Mouse (Mus musculus) urinary bladder, postnatal 25 days (tissue): ENCODE measurements around the gene Ephb4.

Experiments
- DNase-seq: peaks from one replicate; pipeline ENCODE4 v3.0.0; 2022; ENCODE audit warnings: low spot score

Gene Ephb4

DNA sequence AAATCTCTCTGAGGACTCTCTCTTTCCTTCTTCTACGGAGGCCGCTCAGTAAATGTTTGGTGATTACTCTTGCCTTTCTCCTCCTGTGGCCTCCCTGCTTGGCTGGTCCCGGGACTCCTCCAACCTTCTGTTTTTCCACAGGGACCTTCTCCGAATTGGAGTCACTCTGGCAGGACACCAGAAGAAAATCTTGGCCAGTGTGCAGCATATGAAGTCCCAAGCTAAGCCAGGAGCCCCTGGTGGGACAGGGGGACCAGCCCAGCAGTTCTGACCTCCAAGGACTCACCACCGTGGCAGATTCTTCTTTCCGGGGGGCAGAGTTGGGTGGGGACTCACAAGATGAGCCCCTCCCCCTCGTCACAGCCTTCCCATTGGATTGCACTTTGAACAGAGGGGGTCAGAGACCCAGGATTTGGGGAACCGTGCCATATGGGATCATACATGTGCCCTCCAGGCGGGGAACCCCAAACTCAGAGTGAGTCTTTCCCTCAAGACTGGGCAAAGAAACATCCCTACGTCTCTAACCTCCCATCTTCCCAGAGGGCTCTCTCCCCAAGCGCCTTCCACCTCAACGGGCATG lies 23.6 kb downstream of the Ephb4 start:
- no peak for DNase-seq

DNA sequence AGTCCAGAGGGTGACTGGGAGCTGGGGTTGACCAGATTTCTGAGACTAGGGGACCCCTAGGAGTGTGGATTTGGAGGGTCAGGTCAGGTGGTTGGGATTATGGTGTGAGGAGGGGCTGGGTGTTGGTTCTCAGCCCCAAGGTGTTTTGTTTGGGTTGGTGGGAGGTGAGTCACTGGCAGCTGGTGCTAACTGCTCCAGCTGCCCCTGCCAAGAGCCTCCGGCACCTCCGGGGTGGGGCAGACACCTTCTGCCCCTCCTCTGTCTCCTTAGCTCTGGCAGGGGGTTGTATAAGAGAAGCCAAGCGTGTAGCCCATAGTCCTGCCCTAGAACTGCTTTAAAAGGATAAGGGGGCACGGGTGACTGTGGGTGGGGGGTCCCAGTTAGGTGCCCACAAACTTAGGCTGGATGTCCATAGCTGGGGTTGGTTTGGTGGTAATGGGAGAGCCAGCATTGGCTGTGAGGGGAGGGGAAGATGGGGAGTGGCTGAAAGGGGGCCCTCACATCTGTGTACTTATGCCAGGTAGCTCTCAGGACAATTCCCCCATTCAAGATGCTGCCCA lies 24.7 kb downstream of the Ephb4 start:
- DNase-seq, result no peak

DNA sequence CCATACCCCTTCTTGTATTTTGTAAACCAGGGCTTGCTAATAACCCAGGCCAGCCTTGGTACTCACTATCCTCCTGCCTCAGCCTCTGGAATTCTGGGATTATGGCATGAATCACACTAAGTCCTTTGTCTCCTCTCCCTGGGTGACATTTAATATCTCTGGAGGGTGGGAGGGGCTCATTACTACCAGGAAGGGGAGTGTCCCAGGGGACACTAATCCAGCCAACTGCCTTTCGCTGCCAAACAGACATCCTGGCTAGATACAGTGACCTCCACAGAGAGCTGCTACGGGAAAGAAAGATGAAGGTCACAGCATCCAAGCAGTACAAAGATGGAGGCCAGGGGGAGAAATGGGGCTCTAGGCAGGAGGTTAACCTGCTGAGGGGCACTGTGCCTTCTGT lies 25.7 kb downstream of the Ephb4 start:
- DNase-seq, result no peak

DNA sequence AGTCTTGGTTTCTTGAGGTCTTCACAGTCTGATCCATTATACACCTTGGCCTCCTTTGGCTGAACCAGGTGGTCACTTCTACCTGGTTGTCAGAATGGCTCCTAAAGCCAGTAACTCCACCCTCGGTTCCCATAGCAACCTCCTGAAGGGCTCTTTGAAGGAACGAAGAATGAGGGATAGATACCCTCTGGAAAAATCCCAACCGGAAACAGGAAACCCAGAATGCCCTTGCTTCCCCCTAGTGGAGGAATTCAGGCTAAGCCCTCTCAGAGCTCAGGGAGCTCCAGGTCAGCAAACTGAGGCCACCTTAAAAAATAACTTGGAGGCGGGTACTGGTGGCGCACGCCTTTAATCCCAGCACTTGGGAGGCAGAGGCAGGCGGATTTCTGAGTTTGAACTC lies 26.3 kb downstream of the Ephb4 start:
- no peak for DNase-seq

DNA sequence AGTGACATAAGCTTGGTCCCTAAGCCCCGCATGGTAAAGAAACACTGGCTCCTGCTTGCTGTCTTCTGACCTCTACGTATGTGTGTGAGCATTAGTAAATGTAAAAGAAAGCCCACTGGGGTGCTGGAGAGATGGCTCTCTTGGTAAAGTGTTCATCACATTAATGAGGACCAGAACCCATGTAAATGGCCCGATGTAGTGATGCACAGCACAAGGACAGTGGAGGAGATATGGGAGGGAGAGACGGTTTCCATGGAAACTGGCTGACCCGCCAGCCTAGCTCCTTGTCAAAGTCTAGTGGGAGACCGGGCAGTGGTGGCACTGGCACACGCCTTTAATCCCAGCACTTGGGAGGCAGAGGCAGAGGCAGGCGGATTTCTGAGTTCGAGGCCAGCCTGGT lies 26.8 kb downstream of the Ephb4 start:
- DNase-seq, result no peak

DNA sequence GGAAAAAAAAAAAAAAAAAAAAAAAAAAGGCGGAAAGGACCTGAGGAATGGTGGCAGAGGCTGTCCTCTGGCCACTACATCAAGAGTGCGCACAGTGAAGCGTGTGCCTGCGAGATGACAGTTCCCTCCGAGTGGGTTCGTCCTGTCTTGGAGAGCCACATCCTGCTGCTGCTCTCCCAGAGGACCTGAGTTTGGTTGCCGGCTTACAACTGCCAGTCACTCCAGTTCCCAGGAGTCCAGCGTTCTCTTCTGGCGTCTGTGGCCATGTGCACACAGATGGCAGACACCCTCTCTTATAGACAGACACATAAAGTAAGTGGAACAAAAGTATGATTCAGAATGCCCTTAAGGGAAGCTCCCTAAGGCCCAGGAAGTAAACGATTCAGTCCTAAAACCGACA lies 27.3 kb downstream of the Ephb4 start:
- DNase-seq, result no peak

DNA sequence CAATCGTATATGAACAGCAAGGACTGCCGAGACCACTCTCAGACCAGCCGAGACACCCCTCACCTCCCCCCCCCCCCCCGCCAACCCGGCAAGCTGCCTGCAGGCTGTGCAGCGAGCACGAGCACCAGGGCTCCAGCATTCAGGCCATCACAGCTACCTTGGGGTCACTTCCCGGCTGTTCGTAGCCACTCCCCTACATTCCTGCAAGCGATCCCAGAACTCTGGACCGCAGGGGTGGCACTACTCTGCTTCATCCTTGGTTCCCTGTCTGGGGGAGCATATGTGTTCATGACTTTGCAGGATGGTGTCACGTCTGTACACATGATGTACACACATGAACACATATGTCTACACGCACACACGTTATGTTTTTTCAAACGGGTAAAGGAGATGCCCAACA lies 27.7 kb downstream of the Ephb4 start:
- DNase-seq, result no peak

DNA sequence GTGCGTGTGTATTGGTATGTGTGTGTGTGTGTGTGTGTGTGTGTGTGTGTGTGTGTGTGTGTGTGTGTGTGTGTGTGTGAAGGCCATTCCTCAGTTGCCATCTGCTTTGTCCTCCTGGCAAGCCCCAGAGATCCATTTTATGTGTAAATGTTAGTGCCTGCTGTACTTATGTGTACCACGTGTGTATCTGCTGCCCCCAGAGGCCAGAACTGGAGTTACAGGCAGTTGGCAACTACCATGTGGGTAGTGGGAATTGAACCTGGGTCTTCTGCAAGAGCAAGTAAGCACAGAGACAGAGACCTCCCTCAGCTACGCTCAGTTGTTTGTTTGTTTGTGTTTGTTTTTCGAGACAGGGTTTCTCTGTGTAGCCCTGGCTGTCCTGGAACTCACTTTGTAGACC lies 31.2 kb downstream of the Ephb4 start:
- peak; percentile 47 for DNase-seq

DNA sequence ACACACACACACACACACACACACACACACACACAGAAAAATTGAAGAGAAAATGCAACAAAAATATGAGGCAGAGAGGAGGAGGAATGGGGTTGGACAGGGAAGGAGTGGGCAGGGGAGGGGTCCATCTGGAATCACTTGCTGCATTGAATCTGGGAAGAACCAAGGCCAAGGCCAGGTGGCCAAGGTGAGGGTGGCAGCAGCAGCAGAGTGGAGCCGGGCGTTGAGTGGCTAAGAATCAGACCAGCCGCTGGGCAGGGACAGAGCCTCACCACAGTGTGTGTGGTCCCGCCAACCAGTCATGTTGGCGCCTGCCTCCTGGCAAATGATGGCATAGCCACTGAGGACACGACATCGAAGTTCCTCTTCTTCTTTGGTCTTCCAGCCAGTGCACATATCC lies 33.5 kb downstream of the Ephb4 start:
- no peak for DNase-seq

DNA sequence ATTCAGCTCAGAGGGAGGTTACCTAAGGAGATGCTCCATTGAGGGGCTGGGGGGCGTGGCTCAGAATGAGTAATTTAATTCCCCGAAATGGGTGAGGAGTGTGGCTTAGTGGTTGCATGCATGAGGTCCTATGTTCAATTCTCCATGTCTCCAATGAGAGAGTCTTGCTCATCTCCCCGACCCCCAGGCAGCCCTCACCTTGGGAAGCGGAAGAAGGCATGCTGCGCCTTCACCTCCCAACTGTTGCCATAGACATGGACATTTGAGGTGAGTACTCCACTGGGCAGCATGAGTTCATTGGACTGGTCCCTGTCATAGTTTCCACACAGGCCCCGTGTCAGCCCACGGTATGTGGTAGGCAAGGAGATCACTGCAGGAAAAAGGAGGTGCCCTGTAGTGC lies 36.8 kb downstream of the Ephb4 start:
- DNase-seq, result no peak

DNA sequence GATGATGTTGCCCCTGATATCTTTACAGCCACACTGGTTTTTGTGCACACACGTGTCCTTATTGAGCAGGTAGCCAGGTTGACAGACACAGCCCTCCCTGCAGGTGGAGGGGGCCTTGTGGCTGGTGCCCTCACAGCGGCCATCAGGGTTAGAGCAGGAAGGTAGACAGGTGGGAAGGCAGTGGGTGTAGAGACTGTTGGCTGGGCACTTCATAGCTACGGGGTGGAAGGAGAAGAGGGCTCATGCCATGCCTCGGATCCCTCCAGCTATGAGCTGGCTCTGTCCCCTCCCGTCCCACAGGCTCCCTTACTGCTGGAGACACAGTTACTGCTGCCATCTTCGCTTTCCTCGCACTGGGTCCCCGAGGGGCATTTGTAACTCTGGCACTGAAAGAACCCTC lies 41.7 kb downstream of the Ephb4 start:
- no peak for DNase-seq

DNA sequence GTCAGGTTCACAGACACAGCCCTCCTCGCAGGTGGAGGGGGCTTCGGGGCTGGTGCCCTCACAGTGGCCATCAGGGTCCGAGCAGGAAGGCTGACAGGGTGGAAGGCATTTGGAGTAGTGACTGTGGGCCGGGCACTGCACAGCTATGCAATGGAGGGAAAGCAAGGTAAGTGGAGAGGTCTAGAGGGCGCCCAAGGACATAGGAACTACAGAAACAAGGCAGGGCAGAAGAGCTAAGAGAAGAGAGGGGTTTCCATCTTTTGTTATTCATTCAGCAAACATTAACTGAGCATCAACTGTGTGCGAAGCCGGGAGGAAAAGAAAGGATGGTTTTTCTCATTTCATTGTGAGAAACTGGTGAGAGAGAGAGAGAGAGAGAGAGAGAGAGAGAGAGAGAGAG lies 44.5 kb downstream of the Ephb4 start:
- no peak for DNase-seq

DNA sequence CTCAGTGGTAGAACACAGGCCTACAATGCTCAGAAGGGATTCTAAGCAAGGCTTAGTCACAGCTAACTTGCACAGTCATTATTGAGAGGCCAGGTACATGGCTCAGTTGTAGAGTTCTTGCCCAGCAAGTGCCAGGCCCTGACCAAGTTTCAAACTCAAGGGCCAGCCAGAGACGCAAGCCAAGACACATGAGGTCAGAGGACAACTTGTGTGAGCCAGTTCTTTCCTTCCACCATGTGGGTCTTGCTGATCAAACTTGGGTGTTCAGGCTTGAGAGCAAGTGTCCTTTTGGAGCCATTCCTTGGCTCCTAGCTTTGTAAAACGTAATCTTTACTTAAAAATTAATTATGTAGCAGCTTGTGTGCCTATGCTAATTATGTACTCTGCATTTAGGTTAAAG lies 54.2 kb downstream of the Ephb4 start:
- no peak for DNase-seq

DNA sequence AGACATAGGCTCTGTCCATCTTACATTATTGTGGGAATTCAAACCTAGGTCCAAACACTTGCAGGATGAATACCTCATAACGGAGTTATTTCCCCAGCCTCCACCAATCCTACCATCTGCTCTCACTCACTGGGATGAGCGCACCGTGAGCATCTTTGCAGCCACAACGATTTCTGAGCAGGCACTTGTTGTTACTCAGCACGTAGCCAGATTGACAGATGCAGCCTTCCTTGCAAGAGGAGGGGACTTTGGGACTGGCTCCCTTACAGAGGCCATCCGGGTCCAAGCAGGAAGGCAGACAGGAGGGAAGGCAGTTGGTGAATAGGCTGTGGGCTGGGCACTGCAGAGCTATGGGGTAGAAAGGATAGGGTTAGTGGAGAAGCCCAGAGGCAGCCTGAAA lies 59.5 kb downstream of the Ephb4 start:
- DNase-seq, result no peak

DNA sequence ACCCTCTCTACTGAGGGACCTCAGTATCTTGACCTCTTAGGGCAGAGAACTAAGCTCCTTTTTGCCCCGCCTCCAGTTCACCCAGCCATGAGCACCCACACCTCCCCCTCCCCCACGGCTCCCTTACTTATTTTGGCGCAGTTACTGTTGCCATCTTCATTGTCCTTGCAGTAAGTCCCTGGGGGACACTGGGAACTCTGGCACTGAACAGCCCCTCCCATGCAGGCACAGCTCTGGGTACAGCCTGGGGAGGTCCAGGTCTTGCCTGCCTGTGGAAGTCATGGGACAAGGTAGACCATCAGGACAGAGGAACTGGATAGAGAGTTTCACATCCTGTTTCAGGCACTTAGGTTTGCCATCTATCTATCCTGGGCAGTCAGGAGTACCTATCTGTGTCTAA lies 60.2 kb downstream of the Ephb4 start:
- no peak for DNase-seq

DNA sequence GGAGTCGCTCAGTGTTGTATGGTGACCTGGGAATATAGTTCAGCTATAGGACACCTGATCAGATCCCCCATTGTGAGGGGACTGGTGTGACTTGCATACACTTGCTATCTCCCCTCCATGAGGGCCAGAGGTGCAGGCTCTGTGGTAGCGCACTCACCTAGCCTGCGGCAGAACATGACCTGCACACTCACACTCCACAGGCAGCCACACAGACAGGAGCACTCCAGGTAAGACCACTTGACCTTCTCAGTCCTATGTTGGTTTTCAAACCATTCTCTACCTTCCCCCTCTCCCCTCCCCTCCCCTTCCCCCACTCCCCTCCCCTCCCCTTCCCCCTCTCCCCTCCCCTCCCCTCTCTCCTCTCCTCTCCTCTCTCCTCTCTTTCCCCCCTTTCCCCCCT lies 60.6 kb downstream of the Ephb4 start:
- DNase-seq, result no peak

DNA sequence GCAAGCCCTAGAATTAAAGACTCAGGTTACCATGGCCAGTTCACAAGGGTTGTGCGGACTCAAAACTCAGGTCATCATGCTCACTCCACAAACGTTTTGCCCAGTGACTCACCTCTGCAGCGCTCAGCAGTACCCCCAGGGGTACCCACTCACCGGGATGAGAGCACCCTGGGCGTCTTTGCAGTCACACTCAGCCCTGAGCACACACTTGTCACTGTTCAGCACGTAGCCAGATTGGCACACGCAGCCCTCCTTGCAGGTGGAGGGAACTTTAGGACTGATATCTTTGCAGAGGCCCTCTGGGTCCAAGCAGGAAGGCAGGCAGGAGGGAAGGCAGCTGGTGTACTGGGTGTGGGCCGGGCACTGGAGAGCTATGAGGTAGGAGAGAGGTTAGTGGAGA lies 61.3 kb downstream of the Ephb4 start:
- DNase-seq, result no peak

DNA sequence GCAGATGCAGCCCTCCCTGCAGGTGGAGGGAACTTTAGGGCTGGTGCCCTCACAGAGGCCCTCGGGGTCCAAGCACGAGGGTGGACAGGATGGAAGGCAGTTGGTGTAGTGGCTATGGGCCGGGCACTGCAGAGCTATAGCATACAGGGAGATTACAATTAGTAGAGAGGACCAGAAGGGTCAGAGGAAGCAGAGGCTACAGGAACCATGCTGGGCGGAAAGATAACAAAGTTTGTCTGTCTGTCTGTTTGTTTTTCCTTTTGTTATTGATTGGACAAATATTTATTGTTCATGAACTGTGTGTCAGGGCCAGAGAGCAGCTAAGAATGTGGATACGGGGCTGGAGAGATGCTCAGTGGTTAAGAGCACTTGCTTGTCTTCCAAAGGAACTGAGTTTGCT lies 64.3 kb downstream of the Ephb4 start:
- DNase-seq, result no peak

DNA sequence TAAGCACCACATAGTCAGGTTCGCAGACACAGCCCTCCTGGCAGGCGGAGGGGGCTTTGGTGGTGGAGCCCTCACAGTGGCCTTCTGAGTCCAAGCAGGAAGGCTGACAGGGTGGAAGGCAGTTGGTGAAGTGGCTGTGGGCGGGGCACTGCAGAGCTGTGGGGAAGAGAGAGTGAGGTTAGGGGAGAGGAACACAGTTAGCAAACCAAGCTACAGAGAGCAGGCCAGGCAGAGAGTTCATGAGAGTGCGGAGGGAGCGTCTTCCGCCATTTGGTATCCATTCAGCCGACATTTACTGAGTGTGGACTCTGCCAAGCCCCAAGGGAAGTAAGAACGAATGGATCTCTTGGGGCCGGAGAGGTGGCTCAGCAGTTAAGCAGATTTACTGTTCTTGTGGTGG lies 69.2 kb downstream of the Ephb4 start:
- DNase-seq, result no peak

DNA sequence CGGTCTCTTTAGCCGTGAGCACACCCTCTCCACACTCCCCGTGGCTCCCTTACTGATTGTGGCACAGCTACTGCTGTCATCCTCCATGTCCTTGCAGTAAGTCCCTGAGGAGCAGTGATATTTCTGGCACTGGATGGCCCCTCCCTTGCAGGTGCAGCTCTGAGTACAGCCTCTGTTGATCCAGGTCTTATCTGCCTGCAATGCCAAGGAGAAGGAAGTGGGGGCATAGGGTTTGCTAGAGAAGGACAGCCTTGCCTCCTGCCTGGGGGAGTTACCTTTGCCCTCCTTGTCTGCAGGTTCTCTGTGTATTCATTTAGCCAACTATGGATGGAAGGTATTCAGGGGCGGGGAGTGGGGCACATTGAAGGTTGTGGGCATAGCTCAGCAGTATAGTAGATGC lies 69.9 kb downstream of the Ephb4 start:
- no peak for DNase-seq

DNA sequence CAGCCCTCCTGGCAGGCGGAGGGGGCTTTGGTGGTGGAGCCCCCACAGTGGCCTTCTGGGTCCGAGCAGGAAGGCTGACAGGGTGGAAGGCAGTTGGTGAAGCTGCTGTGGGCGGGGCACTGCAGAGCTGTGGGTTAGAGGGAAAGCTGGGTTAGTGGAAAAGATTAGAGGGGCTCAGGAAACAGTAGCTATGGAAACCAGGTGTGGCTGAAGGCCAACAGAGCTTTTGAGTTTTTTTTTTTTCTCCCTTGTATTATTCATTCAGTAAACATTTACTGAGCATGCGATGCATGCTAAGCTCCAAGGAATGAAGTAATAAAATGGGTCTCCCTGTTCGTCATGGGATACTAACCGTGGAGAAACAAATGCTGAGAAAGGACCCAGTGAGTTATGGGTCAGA lies 75.7 kb downstream of the Ephb4 start:
- no peak for DNase-seq
